Mouse (Mus musculus) lung, adult 2 months (tissue): Measurements from ENCODE around the gene Dnajb1. TPM values are rescaled to one million over a fixed set of nuclear protein-coding genes. Genes with fewer than 3 reads are reported as not detected.
A peak's percentile ranks its signal among the peaks of the same experiment; 100 is the strongest.

Experiments
- DNase-seq: peaks from one replicate; pipeline ENCODE4 v3.0.0; 2022
- H3K4me1 ChIP-seq: fragments of 200-500 bp; 2 replicates; pipeline ENCODE4 v1.6.1; 2011; ENCODE audit warnings: low read length; ENCODE audit not compliant: control insufficient read depth, insufficient read depth
- H3K4me3 ChIP-seq: fragments of 200-500 bp; replicated peaks from 2 replicates; pipeline ENCODE3; 2011; ENCODE audit warnings: low read depth, mild to moderate bottlenecking, control low read depth, low read length; ENCODE audit errors: extremely low read depth
- CTCF ChIP-seq: fragments of 200-500 bp; IDR thresholded peaks from 2 replicates; pipeline ENCODE4 v1.5.1; 2011; ENCODE audit warnings: mild to moderate bottlenecking, low read length, control low read depth; ENCODE audit not compliant: insufficient read depth
- POLR2A ChIP-seq: fragments of 200-500 bp; IDR thresholded peaks from 2 replicates; pipeline ENCODE4 v1.6.1; 2011; ENCODE audit warnings: low read depth, mild to moderate bottlenecking, control low read depth, low read length, borderline replicate concordance; ENCODE audit errors: extremely low read depth
- WGBS: fragments of 180-500 bp; shearing (Covaris S2); methylation state at CpG from one replicate; pipeline ENCODE4 v1.1.7; 2018; 5-methylcytosine and 5-hydroxymethylcytosine counted together
- polyA plus RNA-seq: library from polyadenylated mRNA; depleted of rRNA; stranded (reverse); fragments of >200 nt; gene quantifications from 2 replicates; pipeline ENCODE4 v1.2.3, GENCODE M21; 2012

The Dnajb1 gene
- polyA plus RNA-seq, 1 experiment = 23.5 TPM

DNA sequence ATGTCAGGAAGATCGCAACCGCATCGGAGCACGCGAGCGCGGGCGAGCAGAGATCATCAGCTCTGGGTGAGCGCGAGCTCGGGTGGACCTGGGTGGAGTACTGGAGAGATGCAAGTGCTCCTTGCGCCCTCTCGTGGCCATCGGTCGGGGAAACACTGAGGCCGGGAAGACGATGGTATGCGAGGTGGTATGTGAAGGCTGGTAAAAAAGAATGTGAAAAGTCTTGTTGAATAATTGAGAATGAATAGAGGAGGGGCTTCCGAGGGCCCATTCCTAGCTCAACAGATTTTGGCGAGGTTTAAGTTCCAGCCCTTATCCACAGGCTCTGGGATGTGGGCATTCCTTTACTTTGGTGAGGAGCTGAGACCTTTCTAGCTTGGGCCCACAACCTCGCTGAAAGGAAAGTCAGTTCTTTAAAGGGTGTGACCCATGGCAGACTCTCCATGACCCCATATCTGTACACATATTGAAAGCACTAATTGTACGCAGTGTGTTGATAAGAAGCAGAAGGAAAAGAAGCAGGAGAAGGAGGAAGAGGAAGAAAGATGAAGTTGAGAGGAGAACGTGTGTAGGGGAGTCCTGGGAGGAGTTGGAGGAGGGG is 14.5 kb downstream of the Dnajb1 start:
- Histone ChIP-seq H3K4me3 (peak overlapping the region; percentile 60), H3K4me1 (peaks cover 2% of the 10 kb centered on the region; the same call in 1 of the 2 replicates)
- 8% methylated on average over 23 of the region's 23 CpGs for WGBS
- TF ChIP-seq POLR2A (no peak), CTCF (peak; percentile 96)
- peak; percentile 85 for DNase-seq

DNA sequence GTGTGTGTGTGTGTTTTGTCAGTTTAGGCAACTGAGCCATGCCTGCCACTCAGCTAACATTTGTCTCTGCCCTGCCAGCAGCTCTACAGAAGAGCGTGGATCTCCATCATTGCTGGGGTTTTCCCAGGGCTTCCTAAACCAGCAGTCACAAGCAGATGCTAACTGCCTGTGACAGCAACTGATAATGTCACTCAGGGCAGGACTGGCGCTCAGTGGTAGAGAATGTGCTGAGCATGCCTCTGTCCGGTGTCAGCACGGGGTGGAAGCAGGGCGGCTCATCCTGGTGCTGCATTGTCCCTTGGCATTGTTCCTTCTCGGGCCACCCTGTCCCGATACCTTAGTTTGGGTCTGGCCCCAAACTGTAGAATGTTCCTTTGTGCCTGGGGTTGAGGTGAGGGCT is 15.6 kb downstream of the Dnajb1 start:
- Histone ChIP-seq H3K4me3 (no peak overlapping the region), H3K4me1 (peaks cover 2% of the 10 kb centered on the region; the same call in 1 of the 2 replicates)
- TF ChIP-seq POLR2A = no peak
- DNase-seq = no peak
- WGBS = 80% methylated on average over 7 of the region's 7 CpGs

DNA sequence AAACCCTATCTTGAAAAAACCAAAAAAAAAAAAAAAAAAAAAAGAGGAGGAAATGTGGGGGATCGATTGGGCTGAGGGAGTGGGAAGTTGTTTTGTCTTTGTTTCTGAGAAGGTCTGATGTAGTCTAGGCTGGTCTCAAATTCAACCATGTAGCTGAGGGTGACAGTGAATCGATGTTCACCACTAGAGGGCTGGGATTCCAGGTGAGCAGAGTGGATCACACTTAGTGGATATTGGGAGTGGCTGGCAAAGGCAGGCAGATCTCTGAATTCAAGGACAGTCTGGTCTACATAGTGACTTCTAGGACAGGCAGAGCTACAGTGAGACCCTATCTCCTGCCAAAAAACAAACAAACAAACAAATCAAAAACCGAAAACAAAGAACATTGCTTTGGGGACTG is 16.7 kb downstream of the Dnajb1 start:
- Histone ChIP-seq H3K4me1 (peaks cover 2% of the 10 kb centered on the region; the same call in 1 of the 2 replicates), H3K4me3 (no peak overlapping the region)
- 31% methylated on average over 3 of the region's 3 CpGs for WGBS
- TF ChIP-seq CTCF = peak; percentile 60
- no peak for TF ChIP-seq POLR2A
- no peak for DNase-seq

DNA sequence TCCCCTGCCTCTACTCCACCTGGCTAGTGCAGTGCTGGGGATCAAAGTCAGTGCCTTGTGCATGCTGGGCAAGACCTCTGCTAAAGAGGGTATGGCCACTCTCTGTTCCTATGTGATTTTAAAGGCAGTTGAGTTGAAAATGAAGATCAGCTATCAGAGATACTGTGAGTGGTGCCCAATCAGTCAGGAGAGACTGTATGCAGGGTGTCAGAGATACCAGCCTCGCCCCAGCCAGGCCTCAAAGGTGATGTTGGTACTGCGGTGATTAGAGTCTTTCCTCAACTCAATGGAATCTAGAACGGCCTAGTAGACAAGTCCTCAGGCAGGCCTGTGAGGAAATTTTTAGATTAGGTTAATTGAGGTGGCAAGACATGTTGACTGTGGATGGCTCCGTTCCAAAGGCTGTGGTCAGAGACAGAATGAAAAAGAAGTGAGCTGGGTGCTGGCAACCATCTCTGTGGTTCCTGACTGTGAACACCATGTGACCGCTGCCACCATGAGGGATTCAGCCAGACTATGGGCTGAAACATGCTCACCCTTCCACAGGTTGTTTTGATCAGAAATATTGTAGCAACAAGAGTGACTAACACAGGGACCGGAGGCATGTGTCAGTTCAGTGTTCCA is 17.8 kb downstream of the Dnajb1 start:
- 79% methylated on average over 6 of the region's 6 CpGs for WGBS
- no peak for TF ChIP-seq CTCF
- no peak for TF ChIP-seq POLR2A

DNA sequence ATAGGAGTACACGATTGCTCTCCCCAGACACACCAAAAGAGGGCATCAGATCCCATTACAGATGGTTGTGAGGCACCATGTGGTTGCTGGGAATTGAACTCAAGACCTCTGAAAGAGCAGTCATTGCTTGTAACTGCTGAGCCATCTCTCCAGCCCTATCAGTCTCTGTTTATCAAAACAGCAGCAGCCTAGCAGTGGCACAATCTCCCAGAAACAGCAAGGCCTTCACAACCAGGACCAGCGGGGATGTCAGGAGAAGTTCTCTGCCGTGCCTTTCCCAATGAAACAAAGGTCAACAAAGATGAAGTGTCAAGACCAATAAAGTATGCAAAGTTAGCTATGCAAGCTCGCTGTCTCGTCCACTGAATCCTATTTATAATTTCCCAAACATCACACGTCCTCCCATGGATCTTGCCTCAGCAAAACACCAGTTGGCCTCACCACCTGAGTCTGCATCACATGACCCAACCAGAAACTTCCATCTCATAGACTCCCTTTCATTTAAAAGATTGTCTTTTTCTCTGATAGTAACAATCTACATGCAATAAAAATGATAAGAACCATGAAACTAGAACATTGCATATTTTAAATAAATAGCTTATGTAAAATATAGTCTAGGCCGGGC is 24.2 kb downstream of the Dnajb1 start:
- DNase-seq = no peak

More for the DNA sequence above, 17.8 kb downstream of the Dnajb1 start:
- peaks cover 2% of the 10 kb centered on the region; the same call in 1 of the 2 replicates for H3K4me1 ChIP-seq
- H3K4me3 ChIP-seq = no peak overlapping the region
- DNase-seq = no peak

GRCm38 (mm10) chr8:83638856-83639255 is 30.9 kb downstream of the Dnajb1 start:
- H3K4me3 ChIP-seq = no peak overlapping the region
- 59% methylated on average over 4 of the region's 4 CpGs for WGBS
- DNase-seq = no peak
- no peak for TF ChIP-seq CTCF
- TF ChIP-seq POLR2A = no peak
- H3K4me1 ChIP-seq = no peaks in the 10 kb centered on the region

More for the DNA sequence above, 24.2 kb downstream of the Dnajb1 start:
- TF ChIP-seq CTCF = no peak
- no peak for TF ChIP-seq POLR2A
- no peaks in the 10 kb centered on the region for H3K4me1 ChIP-seq
- 75% methylated on average over 7 of the region's 7 CpGs for WGBS
- no peak overlapping the region for H3K4me3 ChIP-seq

GRCm38 (mm10) chr8:83639649-83640048 is 31.7 kb downstream of the Dnajb1 start:
- 41% methylated on average over 5 of the region's 5 CpGs for WGBS
- DNase-seq = no peak
- TF ChIP-seq CTCF = no peak
- no peak for TF ChIP-seq POLR2A
- Histone ChIP-seq H3K4me3 (no peak overlapping the region), H3K4me1 (no peaks in the 10 kb centered on the region)

GRCm38 (mm10) chr8:83647511-83647910 is 39.5 kb downstream of the Dnajb1 start:
- TF ChIP-seq CTCF (no peak), POLR2A (no peak)
- 95% methylated on average over 11 of the region's 11 CpGs for WGBS

GRCm38 (mm10) chr8:83648031-83648430 is 40.0 kb downstream of the Dnajb1 start:
- 92% methylated on average over 4 of the region's 4 CpGs for WGBS
- H3K4me1 ChIP-seq = peaks cover 3% of the 10 kb centered on the region; the same call in 1 of the 2 replicates
- no peak for DNase-seq
- no peak overlapping the region for H3K4me3 ChIP-seq
- TF ChIP-seq CTCF (no peak), POLR2A (no peak)

More at GRCm38 (mm10) chr8:83647511-83647910, 39.5 kb downstream of the Dnajb1 start:
- Histone ChIP-seq H3K4me3 (no peak overlapping the region), H3K4me1 (peaks cover 3% of the 10 kb centered on the region; the same call in 1 of the 2 replicates)
- no peak for DNase-seq

DNA sequence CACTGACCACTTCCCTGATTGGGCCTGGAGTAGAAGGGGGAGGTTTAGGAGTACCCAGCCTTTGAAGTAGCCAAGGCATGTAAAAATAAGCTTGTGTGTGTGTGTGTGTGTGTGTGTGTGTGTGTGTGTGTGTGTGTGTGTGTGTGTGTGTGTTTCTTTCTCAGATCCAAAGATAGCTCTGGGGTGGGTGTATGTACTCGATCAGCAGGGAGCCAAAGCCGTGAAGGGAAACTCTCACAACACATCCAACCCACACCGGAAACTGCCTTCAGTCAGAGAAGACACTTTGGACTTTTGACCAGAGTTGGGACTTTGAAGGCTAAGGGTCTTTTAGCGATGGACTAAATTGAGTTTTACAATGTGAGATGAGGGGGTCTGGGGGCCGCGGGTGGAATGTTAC is 41.7 kb downstream of the Dnajb1 start:
- no peak for DNase-seq
- 88% methylated on average over 6 of the region's 6 CpGs for WGBS
- H3K4me1 ChIP-seq = peaks cover 8% of the 10 kb centered on the region; the same call in 1 of the 2 replicates
- H3K4me3 ChIP-seq = no peak overlapping the region
- TF ChIP-seq CTCF (no peak), POLR2A (no peak)
